Mouse (Mus musculus) heart, adult 2 months (tissue): ENCODE data around the gene Dmc1.

Source experiments
- CTCF ChIP-seq: fragments of 200-600 bp; IDR thresholded peaks from 2 replicates; pipeline ENCODE4 v1.8.1; 2022; ENCODE audit warnings: antibody characterized with exemption, mild to moderate bottlenecking, moderate library complexity
- POLR2A ChIP-seq: fragments of 200-500 bp; IDR thresholded peaks from 2 replicates; pipeline ENCODE4 v1.6.1; 2011; ENCODE audit warnings: mild to moderate bottlenecking, low read depth, low read length, control low read depth; ENCODE audit not compliant: insufficient read depth

DNA sequence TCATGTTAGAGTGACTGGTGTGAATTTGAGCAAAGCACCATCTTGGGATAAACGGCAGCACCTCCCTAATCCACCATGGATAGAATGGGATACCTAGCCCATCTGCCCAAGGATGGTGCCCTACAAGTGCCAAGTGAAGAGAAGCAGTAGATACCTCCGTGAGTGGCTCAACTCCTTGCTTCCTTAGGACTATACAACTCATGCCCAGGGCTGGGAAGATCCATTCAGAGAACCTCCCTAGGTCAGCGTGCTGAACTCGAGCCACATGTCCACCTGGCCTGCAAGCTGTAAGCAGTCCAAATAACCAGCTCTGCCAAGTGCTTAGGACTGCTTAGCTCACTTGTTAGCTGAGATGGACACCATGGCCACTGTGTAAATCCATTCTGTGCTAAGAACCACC, 77.7 kb downstream of the Dmc1 start:
- TF ChIP-seq POLR2A (no peak), CTCF (no peak)
